Mouse (Mus musculus) embryonic facial prominence, embryonic 11.5 days (tissue): ENCODE results near the gene Zfp462. TPM values are rescaled to one million over a fixed set of nuclear protein-coding genes. Genes with fewer than 3 reads are reported as not detected.

Experiments used
- ATAC-seq: fragments of 200-750 bp; cut with Nextera tagmentation; replicated peaks from 2 replicates; pipeline ENCODE4 v1.8.0; 2017; ENCODE audit warnings: low read depth; ENCODE audit not compliant: insufficient number of reproducible peaks, low FRiP score, low TSS enrichment
- DNase-seq: peaks from one replicate; pipeline ENCODE4 v3.0.0-alpha.2; 2015; ENCODE audit warnings: low spot score
- H3K27ac ChIP-seq: fragments of 300-500 bp; sonication (generic); replicated peaks from 2 replicates; pipeline ENCODE4 v1.5.1; 2014; ENCODE audit warnings: mild to moderate bottlenecking, low read depth, low read length, control low read depth
- H3K27me3 ChIP-seq: fragments of 300-500 bp; sonication (generic); 2 replicates; pipeline ENCODE4 v1.6.1; 2014; ENCODE audit warnings: mild to moderate bottlenecking, low read length, moderate library complexity, mixed read lengths; ENCODE audit not compliant: control insufficient read depth, insufficient read depth
- H3K36me3 ChIP-seq: fragments of 300-500 bp; sonication (generic); replicated peaks from 2 replicates; pipeline ENCODE4 v1.6.1; 2014; ENCODE audit warnings: low read depth, mild to moderate bottlenecking, low read length, moderate library complexity, mixed read lengths; ENCODE audit not compliant: control insufficient read depth, insufficient read depth
- H3K4me1 ChIP-seq: fragments of 300-500 bp; sonication (generic); 2 replicates; pipeline ENCODE4 v1.6.1; 2014; ENCODE audit warnings: low read length, mixed read lengths; ENCODE audit not compliant: control insufficient read depth, insufficient read depth
- H3K4me2 ChIP-seq: fragments of 300-500 bp; sonication (generic); 2 replicates; pipeline ENCODE4 v1.6.1; 2014; ENCODE audit warnings: low read depth, mild to moderate bottlenecking, control low read depth, low read length, moderate library complexity
- H3K4me3 ChIP-seq: fragments of 300-500 bp; sonication (generic); 2 replicates; pipeline ENCODE4 v1.5.1; 2014; ENCODE audit warnings: low read depth, low read length, control low read depth
- H3K9ac ChIP-seq: fragments of 300-500 bp; sonication (generic); replicated peaks from 2 replicates; pipeline ENCODE4 v1.6.1; 2014; ENCODE audit warnings: mild to moderate bottlenecking, control low read depth, low read length
- H3K9me3 ChIP-seq: fragments of 300-500 bp; sonication (generic); replicated peaks from 2 replicates; pipeline ENCODE4 v1.6.1; 2016; ENCODE audit warnings: mild to moderate bottlenecking, low read length, inconsistent platforms, mixed read lengths; ENCODE audit not compliant: control insufficient read depth
- WGBS: fragments of 180-500 bp; shearing (Covaris S2); extraction: QIAGEN DNeasy Blood & Tissue Kit; methylation state at CpG from one replicate; pipeline ENCODE4 v1.1.7; 2014; 5-methylcytosine and 5-hydroxymethylcytosine counted together
- polyA plus RNA-seq: library from polyadenylated mRNA; unstranded; fragments of >200 nt; fragmentation: Nextera tagmentation; extraction: Ambion mirVana; gene quantifications from 2 replicates; pipeline ENCODE4 v1.2.1, GENCODE M21; 2014

Gene Zfp462
- polyA plus RNA-seq, 1 experiment from 2014 or later, result 16.9 TPM

DNA sequence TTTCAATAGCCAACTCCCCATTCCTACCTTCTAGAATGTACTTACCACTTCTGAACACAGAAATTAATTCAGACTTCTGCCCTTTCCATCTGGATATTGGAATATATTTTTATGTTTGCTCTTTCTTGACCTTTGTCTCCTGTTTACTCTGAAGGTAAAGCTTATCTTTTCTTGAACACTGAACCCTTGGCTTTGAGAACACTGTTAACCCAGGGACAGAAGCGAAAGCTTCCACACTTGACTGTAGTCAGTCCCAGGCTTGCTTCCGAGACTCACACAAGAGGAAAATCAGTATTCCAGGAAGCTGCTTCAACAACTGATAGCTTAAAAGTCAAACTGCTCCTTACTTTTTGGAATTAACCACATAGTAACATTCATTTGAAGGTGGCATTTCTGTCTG, 70.7 kb downstream of the Zfp462 start:
- Histone ChIP-seq H3K36me3 (peaks cover 25% of the 10 kb centered on the region), H3K4me1 (no peaks in the 10 kb centered on the region), H3K9me3 (no peaks in the 10 kb centered on the region), H3K9ac (no peak overlapping the region), H3K27ac (no peak overlapping the region), H3K4me2 (no peak overlapping the region), H3K27me3 (no peaks in the 10 kb centered on the region), H3K4me3 (no peak overlapping the region)
- ATAC-seq (no peak), DNase-seq (no peak)
- 96% methylated on average over 2 of the region's 2 CpGs for WGBS

DNA sequence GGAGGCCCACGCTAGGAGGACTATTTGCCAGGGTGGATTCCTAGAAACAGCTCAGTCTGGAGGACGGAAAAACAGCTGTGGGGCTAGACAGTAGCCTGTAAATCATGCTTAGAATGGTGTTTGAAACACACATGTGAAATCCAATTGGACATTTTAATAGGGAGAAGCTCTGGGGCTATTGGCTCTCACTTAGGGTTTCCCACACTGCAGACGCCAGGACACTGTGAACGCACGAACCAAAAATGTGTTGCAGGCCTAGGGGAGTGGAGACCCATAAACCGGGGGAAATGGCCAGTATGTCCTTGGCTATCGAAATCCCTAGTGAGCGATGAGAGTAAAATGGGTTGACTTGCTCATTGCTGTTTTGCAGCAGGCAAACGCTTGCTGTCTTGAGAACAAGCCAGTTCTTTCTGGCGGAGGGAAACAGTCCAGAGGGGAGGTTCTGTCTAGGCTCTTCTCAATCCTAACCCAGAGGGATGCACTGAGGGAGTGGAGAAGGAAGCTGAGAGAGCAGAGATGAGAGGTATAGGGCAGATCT, 81.3 kb downstream of the Zfp462 start:
- Histone ChIP-seq H3K9ac (no peak overlapping the region), H3K4me1 (0 out of 2 replicates have a peak, but pooled peaks cover 3% of the 10 kb centered on the region), H3K27me3 (no peaks in the 10 kb centered on the region), H3K9me3 (no peaks in the 10 kb centered on the region), H3K4me2 (no peak overlapping the region), H3K27ac (no peak overlapping the region), H3K36me3 (peaks cover 18% of the 10 kb centered on the region), H3K4me3 (no peak overlapping the region)
- WGBS, result 88% methylated on average over 10 of the region's 10 CpGs
- no peak for ATAC-seq
- DNase-seq, result no peak

GRCm38 (mm10) chr4:55030401-55030800, 85.6 kb downstream of the Zfp462 start:
- no peak overlapping the region for H3K27ac ChIP-seq
- H3K4me1 ChIP-seq, result 0 out of 2 replicates have a peak, but pooled peaks cover 3% of the 10 kb centered on the region
- WGBS, result 83% methylated on average over 5 of the region's 5 CpGs

GRCm38 (mm10) chr4:55032317-55032930, 87.6 kb downstream of the Zfp462 start:
- WGBS, result 80% methylated on average over 8 of the region's 8 CpGs
- Histone ChIP-seq H3K4me2 (no peak overlapping the region), H3K4me3 (no peak overlapping the region), H3K9me3 (no peaks in the 10 kb centered on the region), H3K4me1 (0 out of 2 replicates have a peak, but pooled peaks cover 3% of the 10 kb centered on the region), H3K9ac (no peak overlapping the region), H3K27me3 (no peaks in the 10 kb centered on the region), H3K36me3 (no peaks in the 10 kb centered on the region; the same call in 1 of the 2 replicates), H3K27ac (no peak overlapping the region)
- ATAC-seq, result no peak
- DNase-seq, result no peak

More at GRCm38 (mm10) chr4:55030401-55030800, 85.6 kb downstream of the Zfp462 start:
- Histone ChIP-seq H3K4me3 (no peak overlapping the region), H3K4me2 (no peak overlapping the region), H3K27me3 (no peaks in the 10 kb centered on the region), H3K9me3 (no peaks in the 10 kb centered on the region), H3K9ac (no peak overlapping the region), H3K36me3 (no peaks in the 10 kb centered on the region)
- DNase-seq, result no peak
- no peak for ATAC-seq

DNA sequence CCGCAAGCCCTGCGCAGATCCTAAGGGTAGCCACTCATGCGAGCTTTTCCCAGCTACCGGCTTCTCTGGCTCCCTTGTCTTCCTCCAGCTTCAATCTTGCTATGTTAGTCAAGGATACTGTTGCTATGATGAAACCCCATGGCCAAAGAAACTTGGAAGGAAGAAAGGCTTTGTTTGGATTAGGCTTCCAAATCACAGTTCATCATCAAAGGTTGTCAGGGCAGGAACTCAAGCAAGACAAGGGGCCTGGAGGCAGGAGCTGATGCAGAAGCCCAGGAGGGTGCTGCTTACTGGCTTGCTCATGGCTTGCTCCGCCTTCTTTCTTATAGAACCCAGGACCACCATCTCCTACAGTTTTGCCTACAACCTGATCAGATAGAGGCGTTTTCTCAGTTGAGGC, 88.6 kb downstream of the Zfp462 start:
- 91% methylated on average over 6 of the region's 6 CpGs for WGBS
- Histone ChIP-seq H3K9ac (no peak overlapping the region), H3K36me3 (no peaks in the 10 kb centered on the region; the same call in 1 of the 2 replicates), H3K4me2 (no peak overlapping the region), H3K4me1 (0 out of 2 replicates have a peak, but pooled peaks cover 3% of the 10 kb centered on the region), H3K4me3 (no peak overlapping the region), H3K9me3 (no peaks in the 10 kb centered on the region), H3K27ac (no peak overlapping the region), H3K27me3 (no peaks in the 10 kb centered on the region)
- DNase-seq, result no peak
- no peak for ATAC-seq

GRCm38 (mm10) chr4:55038139-55038538, 93.3 kb downstream of the Zfp462 start:
- Histone ChIP-seq H3K36me3 (no peaks in the 10 kb centered on the region; the same call in 1 of the 2 replicates), H3K9me3 (no peaks in the 10 kb centered on the region), H3K4me1 (no peaks in the 10 kb centered on the region), H3K9ac (no peak overlapping the region), H3K27me3 (no peaks in the 10 kb centered on the region), H3K4me2 (no peak overlapping the region), H3K27ac (no peak overlapping the region), H3K4me3 (no peak overlapping the region)
- DNase-seq (peak; percentile 86), ATAC-seq (peak; percentile 51; the same call in 1 of the 2 replicates)
- 31% methylated on average over 6 of the region's 6 CpGs for WGBS

- no peaks in the 10 kb centered on the region for H3K4me1 ChIP-seq
- no peaks in the 10 kb centered on the region; the same call in 1 of the 2 replicates for H3K36me3 ChIP-seq
- DNase-seq (no peak), ATAC-seq (no peak)
- no peak overlapping the region for H3K27ac ChIP-seq
- no peaks in the 10 kb centered on the region for H3K27me3 ChIP-seq
- H3K9me3 ChIP-seq, result no peaks in the 10 kb centered on the region
- 63% methylated on average over 8 of the region's 8 CpGs for WGBS
- H3K4me2 ChIP-seq, result no peak overlapping the region
- no peak overlapping the region for H3K4me3 ChIP-seq
- H3K9ac ChIP-seq, result no peak overlapping the region
These were observed 95.6 kb downstream of the Zfp462 start for GRCm38 (mm10) chr4:55040258-55040964.
